Mouse (Mus musculus): Measurements from ENCODE around the gene Olfr1137.

Olfr1137 gene

GRCm38 (mm10) chr2:87713079-87713478 lies at the start of gene Olfr1137:
Gene Olfr1137, minus strand, starts transcription at chr2:87713179.
- no peak for DNase-seq

- DNase-seq = no peak
Measured at GRCm38 (mm10) chr2:87753891-87754290, 40.9 kb upstream of the Olfr1137 start, which contains the start of gene Olfr1141. Gene Olfr1141, minus strand, starts transcription at chr2:87753991.

- no peak for DNase-seq
Measured at GRCm38 (mm10) chr2:87743452-87743851, 30.5 kb upstream of the Olfr1137 start, which contains the start of gene Olfr1140. Gene Olfr1140, plus strand, starts transcription at chr2:87743752.

- DNase-seq = no peak
Measured at GRCm38 (mm10) chr2:87739878-87740277, 26.9 kb upstream of the Olfr1137 start, which contains the start of gene Olfr1138. Gene Olfr1138, minus strand, starts transcription at chr2:87739978.

- no peak for DNase-seq
Measured at GRCm38 (mm10) chr2:87693847-87694246, 19.1 kb downstream of the Olfr1137 start, which contains the start of gene Olfr1136. Gene Olfr1136, minus strand, starts transcription at chr2:87693947.

GRCm38 (mm10) chr2:87673564-87673963 lies 39.4 kb downstream of the Olfr1137 start, which contains the start of gene Olfr1135:
Gene Olfr1135, minus strand, starts transcription at chr2:87673664.
- DNase-seq = no peak

Measured in layer of hippocampus, adult 9-11 months (tissue).